Mouse (Mus musculus): ENCODE data around the gene Rnf41.

GRCm38 (mm10) chr10:128396017-128396673, 15.3 kb upstream of the Rnf41 start:
- TF ChIP-seq CTCF (IDR thresholded peaks at IDR 0.05; ENCODE audit: low read depth) (no peak), EP300 (IDR thresholded peaks at IDR 0.05; ENCODE audit: low read depth) (no peak)
